In the genomic region with DNA sequence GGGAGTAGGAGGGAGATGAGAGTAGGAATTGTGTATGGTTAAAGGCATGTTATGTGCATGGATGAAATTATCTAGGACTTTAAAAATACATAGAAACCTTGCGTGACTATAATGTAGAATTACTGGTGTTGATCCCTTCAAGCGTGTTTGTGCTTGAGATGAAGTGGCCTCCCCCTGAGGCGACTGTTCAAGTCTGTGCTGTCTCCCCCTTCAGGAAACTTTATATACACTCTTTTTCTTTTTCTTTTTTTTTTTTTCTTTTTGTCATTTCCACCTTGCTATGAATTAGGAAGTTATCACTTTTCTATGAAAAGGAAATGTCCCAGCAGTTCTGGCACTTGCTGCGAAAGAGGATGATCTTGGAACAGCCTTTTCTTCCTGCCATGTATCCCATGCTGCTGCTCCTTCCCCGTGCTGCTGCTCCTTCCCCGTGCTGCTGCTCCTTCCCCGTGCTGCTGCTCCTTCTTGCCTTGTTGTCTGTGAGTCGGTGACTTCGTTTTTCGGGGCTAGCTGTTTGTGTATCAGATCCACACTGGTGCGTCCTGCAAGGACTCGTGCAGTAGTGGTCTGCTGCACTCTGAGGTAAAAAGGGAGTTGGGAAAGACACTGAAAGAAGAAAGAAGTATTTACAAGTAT, we compare ENCODE assay signal across 14 mouse cellular contexts. TPM values are rescaled to one million over a fixed set of nuclear protein-coding genes. Genes with fewer than 3 reads are reported as not detected.
DNase-seq lines count a peak whose midpoint lies in the region; ATAC-seq and TF ChIP-seq lines count a peak whose summit lies in the region.
"Had no signal": no experiment of that assay in that cellular context is flagged by ENCODE, and none has a peak within 500 bp of the region (broad histone marks: within the 10 kb centered on the region; RNA-seq: fewer than 3 reads in every experiment).

No protein-coding gene starts in this region.

- no peaks in the 10 kb centered on the region for H3K9me3 ChIP-seq in hindbrain, embryonic 15.5 days
- H3K9me3 ChIP-seq in hindbrain, embryonic 11.5 days (ENCODE audit: control insufficient read depth, low read length), result no peaks in the 10 kb centered on the region
- no peaks in the 10 kb centered on the region for H3K9me3 ChIP-seq in lung, embryonic 16.5 days (ENCODE audit: control insufficient read depth, low read length)
- H3K9me3 ChIP-seq in intestine, embryonic 15.5 days, result no peaks in the 10 kb centered on the region
- H3K9me3 ChIP-seq: forebrain, embryonic 15.5 days; G1E; limb, embryonic 13.5 days; midbrain, embryonic 15.5 days had no signal

- no peak for TF ChIP-seq POLR2A in olfactory bulb, adult 2 months (IDR thresholded peaks at IDR 0.05; ENCODE audit: insufficient read depth, low read depth, low read length)

- H3K9ac ChIP-seq in hindbrain, embryonic 15.5 days, result no peak overlapping the region
- H3K9ac ChIP-seq in hindbrain, embryonic 11.5 days (ENCODE audit: low read depth, low read length), result no peak overlapping the region
- no peak overlapping the region for H3K9ac ChIP-seq in lung, embryonic 16.5 days (ENCODE audit: low read length)
- H3K9ac ChIP-seq in intestine, embryonic 15.5 days, result no peak overlapping the region
- H3K9ac ChIP-seq: forebrain, embryonic 15.5 days; limb, embryonic 13.5 days; midbrain, embryonic 15.5 days had no signal

- 0 out of 2 replicates have a peak overlapping the region, but pooled peaks have one; percentile 20 for H3K27ac ChIP-seq in hindbrain, embryonic 15.5 days (replicated peaks)
- H3K27ac ChIP-seq in hindbrain, embryonic 11.5 days (ENCODE audit: low read depth, low read length), result no peak overlapping the region
- H3K27ac ChIP-seq in lung, embryonic 16.5 days (ENCODE audit: low read length), result peak overlapping the region; percentile 86
- H3K27ac ChIP-seq in intestine, embryonic 15.5 days, result peak overlapping the region; percentile 69; the same call in 1 of the 2 replicates
- peak overlapping the region; percentile 59 for H3K27ac ChIP-seq in olfactory bulb, adult 2 months (ENCODE audit: insufficient read depth, low read depth, low read length)
- H3K27ac ChIP-seq: forebrain, embryonic 15.5 days; limb, embryonic 13.5 days; midbrain, embryonic 15.5 days had no signal

- WGBS in hindbrain, embryonic 15.5 days, result 78% methylated on average over 12 of the region's 12 CpGs
- 87% methylated on average over 12 of the region's 12 CpGs for WGBS in hindbrain, embryonic 11.5 days
- 51% methylated on average over 12 of the region's 12 CpGs for WGBS in lung, embryonic 16.5 days
- 73% methylated on average over 12 of the region's 12 CpGs for WGBS in intestine, embryonic 15.5 days
- WGBS in olfactory bulb, adult 2 months, result 60% methylated on average over 12 of the region's 12 CpGs

- no peaks in the 10 kb centered on the region for H3K27me3 ChIP-seq in hindbrain, embryonic 15.5 days
- no peaks in the 10 kb centered on the region for H3K27me3 ChIP-seq in hindbrain, embryonic 11.5 days (ENCODE audit: control insufficient read depth, insufficient read depth, low read length)
- no peaks in the 10 kb centered on the region for H3K27me3 ChIP-seq in lung, embryonic 16.5 days (ENCODE audit: control insufficient read depth, insufficient read depth, low read depth, low read length)
- H3K27me3 ChIP-seq in intestine, embryonic 15.5 days (replicated peaks), result no peaks in the 10 kb centered on the region
- H3K27me3 ChIP-seq: forebrain, embryonic 15.5 days; limb, embryonic 13.5 days; midbrain, embryonic 15.5 days had no signal

- no peak for ATAC-seq in hindbrain, embryonic 15.5 days (ENCODE audit: low FRiP score, low read depth)
- no peak for ATAC-seq in hindbrain, embryonic 11.5 days (ENCODE audit: low FRiP score)
- ATAC-seq in lung, embryonic 16.5 days (ENCODE audit: low read depth), result no peak
- no peak for ATAC-seq in intestine, embryonic 15.5 days
- no peak for ATAC-seq in inflammation-experienced regulatory T-cells, adult 6 months
- ATAC-seq: forebrain, embryonic 15.5 days had no signal

- H3K4me2 ChIP-seq in hindbrain, embryonic 15.5 days, result no peak overlapping the region
- no peak overlapping the region for H3K4me2 ChIP-seq in hindbrain, embryonic 11.5 days (replicated peaks; ENCODE audit: low read depth, low read length)
- H3K4me2 ChIP-seq in lung, embryonic 16.5 days (ENCODE audit: low read depth, low read length), result no peak overlapping the region
- H3K4me2 ChIP-seq in intestine, embryonic 15.5 days (replicated peaks), result no peak overlapping the region
- H3K4me2 ChIP-seq: forebrain, embryonic 15.5 days; limb, embryonic 13.5 days; midbrain, embryonic 15.5 days had no signal

- H3K36me3 ChIP-seq in hindbrain, embryonic 15.5 days, result no peaks in the 10 kb centered on the region
- no peaks in the 10 kb centered on the region for H3K36me3 ChIP-seq in hindbrain, embryonic 11.5 days (ENCODE audit: control insufficient read depth, insufficient read depth, low read length)
- no peaks in the 10 kb centered on the region for H3K36me3 ChIP-seq in lung, embryonic 16.5 days (ENCODE audit: control insufficient read depth, insufficient read depth, low read length)
- H3K36me3 ChIP-seq in intestine, embryonic 15.5 days, result no peaks in the 10 kb centered on the region
- H3K36me3 ChIP-seq: forebrain, embryonic 15.5 days; limb, embryonic 13.5 days; midbrain, embryonic 15.5 days had no signal

- peaks cover 12% of the 10 kb centered on the region for H3K4me1 ChIP-seq in hindbrain, embryonic 15.5 days (replicated peaks)
- H3K4me1 ChIP-seq in hindbrain, embryonic 11.5 days (replicated peaks; ENCODE audit: control insufficient read depth, insufficient read depth, low read length), result no peaks in the 10 kb centered on the region
- peaks cover 50% of the 10 kb centered on the region for H3K4me1 ChIP-seq in lung, embryonic 16.5 days (replicated peaks; ENCODE audit: control insufficient read depth, insufficient read depth, low read length)
- peaks cover 23% of the 10 kb centered on the region for H3K4me1 ChIP-seq in intestine, embryonic 15.5 days (replicated peaks)
- H3K4me1 ChIP-seq in olfactory bulb, adult 2 months (ENCODE audit: control insufficient read depth, insufficient read depth, low read length), result peaks cover 18% of the 10 kb centered on the region

- H3K4me3 ChIP-seq in hindbrain, embryonic 15.5 days, result no peak overlapping the region
- no peak overlapping the region for H3K4me3 ChIP-seq in hindbrain, embryonic 11.5 days (ENCODE audit: low read depth, low read length)
- H3K4me3 ChIP-seq in lung, embryonic 16.5 days (ENCODE audit: low read length), result no peak overlapping the region
- H3K4me3 ChIP-seq in intestine, embryonic 15.5 days (replicated peaks), result no peak overlapping the region
- H3K4me3 ChIP-seq in olfactory bulb, adult 2 months (ENCODE audit: insufficient read depth, low read depth, low read length), result no peak overlapping the region
- H3K4me3 ChIP-seq: forebrain, embryonic 15.5 days; limb, embryonic 13.5 days; midbrain, embryonic 15.5 days had no signal

- no peak for DNase-seq in hindbrain, embryonic 11.5 days (ENCODE audit: low spot score)
- DNase-seq in lung, postnatal 14 days, result no peak
- DNase-seq in right cerebral cortex, postnatal 14 days, result no peak
- DNase-seq: cerebellum, adult 11 months; thymus, postnatal 36 days had no signal

- TF ChIP-seq CTCF in olfactory bulb, adult 2 months (IDR thresholded peaks at IDR 0.05; ENCODE audit: insufficient read depth, low read depth, low read length), result no peak

RNA-seq across cellular contexts. Expression of a gene that starts 40.0 kb away (rescaled TPM):
- 40.7 and 46.1 TPM in 2 replicates for polyA plus RNA-seq in hindbrain, embryonic 15.5 days (2015; fragmentation: Nextera tagmentation; extraction: Ambion mirVana)
- polyA plus RNA-seq in hindbrain, embryonic 11.5 days (2014; fragmentation: Nextera tagmentation; extraction: Ambion mirVana), result 46.6 and 51.6 TPM in 2 replicates
- 91.3 and 101 TPM in 2 replicates for polyA plus RNA-seq in lung, embryonic 16.5 days (2015; fragmentation: Nextera tagmentation; extraction: Ambion mirVana)
- 119 and 133 TPM in 2 replicates for polyA plus RNA-seq in intestine, embryonic 15.5 days (2015; fragmentation: Nextera tagmentation; extraction: Ambion mirVana)
- polyA plus RNA-seq in olfactory bulb, adult 2 months (2012; ENCODE audit: insufficient read depth, insufficient read length, low replicate concordance, missing spikeins), result not detected in 2 replicates
- 100 to 1,000 TPM; 100 to 138 (median 112) TPM for polyA plus RNA-seq in inflammation-experienced regulatory T-cells, adult 6 months (2017; shearing (Covaris generic))
